18 mouse cellular contexts compared by ENCODE assay signal in the genomic region with DNA sequence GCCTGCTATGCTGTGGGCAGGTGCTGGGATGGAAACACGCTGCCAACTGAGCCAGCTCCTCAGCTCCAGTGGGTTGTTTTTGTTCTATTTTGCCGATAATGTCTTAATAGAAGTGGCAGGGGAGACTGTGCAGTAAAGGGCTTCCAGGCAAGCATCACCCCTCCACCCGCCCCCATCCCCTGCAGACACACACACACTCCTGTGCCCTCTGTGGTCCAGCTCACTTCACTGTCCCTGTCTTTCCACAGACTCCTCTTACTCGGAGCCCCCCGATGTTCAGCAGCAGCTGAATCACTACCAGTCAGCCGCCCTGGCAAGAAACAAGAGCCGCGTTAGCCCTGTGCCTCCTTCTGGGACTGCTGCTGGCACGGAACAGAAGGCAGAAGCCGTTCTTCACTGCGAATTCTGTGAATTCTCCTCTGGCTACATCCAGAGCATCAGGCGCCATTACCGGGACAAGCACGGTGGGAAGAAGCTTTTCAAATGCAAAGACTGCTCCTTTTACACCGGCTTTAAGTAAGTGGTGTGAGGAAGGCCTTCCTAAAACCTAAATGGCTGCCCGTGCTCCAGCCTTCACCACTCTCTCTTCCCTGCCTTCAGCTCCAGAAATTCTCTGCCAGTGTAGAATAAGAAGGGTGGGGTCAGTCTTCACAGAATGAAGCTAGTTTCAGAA.
DNase-seq lines count a peak whose midpoint lies in the region; ATAC-seq and TF ChIP-seq lines count a peak whose summit lies in the region.
"Had no signal": no experiment of that assay in that cellular context is flagged by ENCODE, and none has a peak within 500 bp of the region (broad histone marks: within the 10 kb centered on the region; RNA-seq: fewer than 3 reads in every experiment).

No protein-coding gene starts in this region.

- peaks cover 77% of the 10 kb centered on the region for H3K36me3 ChIP-seq in neural tube, embryonic 13.5 days
- peaks cover 56% of the 10 kb centered on the region for H3K36me3 ChIP-seq in hindbrain, embryonic 13.5 days
- H3K36me3 ChIP-seq in neural tube, embryonic 14.5 days (ENCODE audit: control insufficient read depth, insufficient read depth, low read length) = peaks cover 50% of the 10 kb centered on the region
- H3K36me3 ChIP-seq in lung, postnatal 0 days (ENCODE audit: insufficient read depth, low read length) = no peaks in the 10 kb centered on the region
- H3K36me3 ChIP-seq: liver, embryonic 13.5 days had no signal

- no peaks in the 10 kb centered on the region for H3K27me3 ChIP-seq in neural tube, embryonic 13.5 days
- no peaks in the 10 kb centered on the region for H3K27me3 ChIP-seq in hindbrain, embryonic 13.5 days
- H3K27me3 ChIP-seq in neural tube, embryonic 14.5 days (ENCODE audit: control insufficient read depth, insufficient read depth, low read length) = no peaks in the 10 kb centered on the region
- H3K27me3 ChIP-seq in lung, postnatal 0 days (replicated peaks; ENCODE audit: insufficient read depth, low read length) = no peaks in the 10 kb centered on the region
- H3K27me3 ChIP-seq: heart, embryonic 15.5 days; liver, embryonic 13.5 days; neural tube, embryonic 12.5 days; Patski had no signal

- no peak overlapping the region for H3K4me3 ChIP-seq in neural tube, embryonic 13.5 days
- no peak overlapping the region for H3K4me3 ChIP-seq in hindbrain, embryonic 13.5 days
- no peak overlapping the region for H3K4me3 ChIP-seq in neural tube, embryonic 14.5 days (ENCODE audit: low read depth, low read length)
- H3K4me3 ChIP-seq in lung, postnatal 0 days (ENCODE audit: low read depth, low read length) = no peak overlapping the region
- H3K4me3 ChIP-seq: erythroblast, embryonic 14.5 days; heart, embryonic 15.5 days; liver, embryonic 13.5 days; neural tube, embryonic 12.5 days had no signal

- H3K9me3 ChIP-seq in neural tube, embryonic 13.5 days = no peaks in the 10 kb centered on the region
- H3K9me3 ChIP-seq in hindbrain, embryonic 13.5 days = no peaks in the 10 kb centered on the region
- no peaks in the 10 kb centered on the region for H3K9me3 ChIP-seq in neural tube, embryonic 14.5 days (ENCODE audit: control insufficient read depth, low read length)
- no peaks in the 10 kb centered on the region for H3K9me3 ChIP-seq in lung, postnatal 0 days (ENCODE audit: low read length)
- H3K9me3 ChIP-seq: heart, embryonic 15.5 days; liver, embryonic 13.5 days; neural tube, embryonic 12.5 days had no signal

- H3K4me1 ChIP-seq in neural tube, embryonic 13.5 days (replicated peaks) = peaks cover 9% of the 10 kb centered on the region
- H3K4me1 ChIP-seq in hindbrain, embryonic 13.5 days (replicated peaks) = peaks cover 13% of the 10 kb centered on the region
- H3K4me1 ChIP-seq in neural tube, embryonic 14.5 days (ENCODE audit: control insufficient read depth, insufficient read depth, low read length) = no peaks in the 10 kb centered on the region
- H3K4me1 ChIP-seq in lung, postnatal 0 days (ENCODE audit: insufficient read depth, low read depth, low read length) = no peaks in the 10 kb centered on the region
- H3K4me1 ChIP-seq: heart, embryonic 15.5 days; liver, embryonic 13.5 days; neural tube, embryonic 12.5 days had no signal

- H3K9ac ChIP-seq in neural tube, embryonic 13.5 days = no peak overlapping the region
- no peak overlapping the region for H3K9ac ChIP-seq in hindbrain, embryonic 13.5 days
- no peak overlapping the region for H3K9ac ChIP-seq in neural tube, embryonic 14.5 days (replicated peaks; ENCODE audit: low read depth, low read length)
- no peak overlapping the region for H3K9ac ChIP-seq in lung, postnatal 0 days (replicated peaks; ENCODE audit: low read depth)
- H3K9ac ChIP-seq: heart, embryonic 15.5 days; liver, embryonic 13.5 days; neural tube, embryonic 12.5 days had no signal

- no peak overlapping the region for H3K4me2 ChIP-seq in neural tube, embryonic 13.5 days
- H3K4me2 ChIP-seq in hindbrain, embryonic 13.5 days = no peak overlapping the region
- H3K4me2 ChIP-seq in neural tube, embryonic 14.5 days (ENCODE audit: low read depth, low read length) = no peak overlapping the region
- no peak overlapping the region for H3K4me2 ChIP-seq in lung, postnatal 0 days (replicated peaks; ENCODE audit: low read depth, low read length)
- H3K4me2 ChIP-seq: heart, embryonic 15.5 days; liver, embryonic 13.5 days; neural tube, embryonic 12.5 days had no signal

- TF ChIP-seq EP300 in lung, postnatal 0 days (IDR thresholded peaks at IDR 0.05) = no peak

- ATAC-seq in neural tube, embryonic 13.5 days (ENCODE audit: low read depth) = peak; percentile 29; the same call in 1 of the 2 replicates
- ATAC-seq in hindbrain, embryonic 13.5 days (ENCODE audit: low FRiP score) = peak; percentile 48; the same call in 1 of the 2 replicates
- no peak for ATAC-seq in neural tube, embryonic 14.5 days (ENCODE audit: low read depth)
- ATAC-seq in lung, postnatal 0 days = no peak
- ATAC-seq: intestine, postnatal 0 days; Patski had no signal

- H3K27ac ChIP-seq in neural tube, embryonic 13.5 days (replicated peaks) = peak overlapping the region; percentile 57
- peak overlapping the region; percentile 76 for H3K27ac ChIP-seq in hindbrain, embryonic 13.5 days
- peak overlapping the region; percentile 60; the same call in 1 of the 2 replicates for H3K27ac ChIP-seq in neural tube, embryonic 14.5 days (ENCODE audit: low read depth, low read length)
- no peak overlapping the region for H3K27ac ChIP-seq in lung, postnatal 0 days (ENCODE audit: low read length)
- H3K27ac ChIP-seq: heart, embryonic 15.5 days; liver, embryonic 13.5 days; neural tube, embryonic 12.5 days had no signal

- 57% methylated on average over 16 of the region's 16 CpGs for WGBS in neural tube, embryonic 13.5 days
- 67% methylated on average over 16 of the region's 16 CpGs for WGBS in hindbrain, embryonic 13.5 days
- 52% methylated on average over 16 of the region's 16 CpGs for WGBS in neural tube, embryonic 14.5 days
- 82% methylated on average over 16 of the region's 16 CpGs for WGBS in lung, postnatal 0 days

- no peak for TF ChIP-seq CTCF in lung, postnatal 0 days (IDR thresholded peaks at IDR 0.05)

- DNase-seq in cerebellum, postnatal 25 days = peak; percentile 27 to 51
- DNase-seq in cerebellum, adult 11 months = no peak
- no peak for DNase-seq in neural tube, embryonic 10.5 days (ENCODE audit: extremely low spot score, low spot score)
- no peak for DNase-seq in lung, postnatal 0 days (ENCODE audit: low spot score)
- no peak for DNase-seq in thymus, adult 18-20 months
- DNase-seq: adrenal gland, postnatal 36 days; gastrocnemius, postnatal 36 days; liver, embryonic 13.5 days; spleen, adult 18-20 months; thymus, adult 2 months had no signal

Comparison
In these comparisons a context has a peak if more than half of its experiments do, and no peak if none do; other contexts are left out.
1. DNase-seq: peak in cerebellum, postnatal 25 days (2 of 2); none in cerebellum, adult 11 months (single experiment), neural tube, embryonic 10.5 days (single experiment), lung, postnatal 0 days (single experiment) and thymus, adult 18-20 months (0 of 2).
2. ATAC-seq: peak in neural tube, embryonic 13.5 days (single experiment) and hindbrain, embryonic 13.5 days (single experiment); none in neural tube, embryonic 14.5 days (single experiment) and lung, postnatal 0 days (single experiment).